Mouse (Mus musculus): ENCODE results near the gene Tceal7. TPM values are rescaled to one million over a fixed set of nuclear protein-coding genes. Genes with fewer than 3 reads are reported as not detected.
"Not testable (repeated sequence)": the region's sequence is repeated elsewhere in the genome, so short reads cannot be mapped to it uniquely, and the experiment has no call there.

Gene Tceal7
- total RNA-seq, 1 experiment, result 2.8 TPM

DNA sequence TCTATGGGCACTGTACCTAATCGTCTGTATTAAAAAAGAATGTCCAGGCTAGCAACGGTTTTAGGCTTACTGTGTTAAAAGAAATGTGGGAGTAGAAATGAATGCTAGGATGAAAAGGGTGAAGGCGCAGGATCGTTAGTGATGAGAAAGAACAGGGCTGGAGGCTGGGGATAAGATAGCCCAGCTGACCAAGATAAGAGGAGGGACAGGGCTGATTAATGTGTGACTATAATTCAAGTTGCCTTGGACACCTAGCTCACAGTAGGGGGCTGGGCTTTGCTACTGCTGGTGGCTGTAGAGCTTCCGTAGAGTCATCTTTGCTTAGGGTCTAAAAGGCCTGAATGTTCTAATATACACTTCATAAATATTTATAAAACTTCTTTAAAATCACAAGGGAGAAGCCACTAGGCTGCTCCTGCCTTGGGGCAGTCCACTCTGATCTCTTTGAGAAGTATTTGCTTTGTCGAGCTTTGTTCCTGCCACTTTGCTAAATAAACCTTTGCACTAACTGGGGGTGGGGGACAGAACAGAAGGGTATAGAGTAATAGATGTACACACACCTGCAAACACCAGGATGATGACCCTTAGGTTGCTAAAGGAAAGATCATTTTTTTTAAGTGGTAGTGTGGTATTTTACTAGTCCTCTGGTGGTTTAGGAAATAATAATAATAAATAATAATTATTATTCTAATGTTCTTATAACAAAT is 37.6 kb downstream of the Tceal7 start:
- in situ Hi-C loops (cut with MboI; ENCODE audit: low sequenced_read_pairs in 2 of 2, unreplicated experiment in 2 of 2), result no loop called here
- Histone ChIP-seq H3K9me3 (ENCODE audit: control insufficient read depth, insufficient read depth, low read depth, low read length) (no peaks in the 10 kb centered on the region), H3K9ac (ENCODE audit: insufficient read depth, low read depth, low read length, poor library complexity, severe bottlenecking) (no peak overlapping the region), H3K4me1 (ENCODE audit: control insufficient read depth in 2 of 2, insufficient read depth in 2 of 2, low read length in 2 of 2, poor library complexity in 1 of 2) (no peaks in the 10 kb centered on the region), H3K27ac (ENCODE audit: insufficient read depth, low read depth, low read length, poor library complexity, severe bottlenecking) (no peak overlapping the region), H3K4me3 (ENCODE audit: insufficient read depth in 1 of 2, low read depth in 1 of 2, low read length in 2 of 2, poor library complexity in 1 of 2, severe bottlenecking in 1 of 2) (no peak overlapping the region), H3K36me3 (ENCODE audit: control insufficient read depth, insufficient read depth, low read length, poor library complexity, severe bottlenecking) (no peaks in the 10 kb centered on the region; the same call in 1 of the 2 replicates)
- no peak for DNase-seq (ENCODE audit: low read depth, low spot score)
- TF ChIP-seq ZC3H11A (IDR thresholded peaks at IDR 0.05; ENCODE audit: borderline replicate concordance, low read depth, low read length), result no peak
- no peak for TF ChIP-seq MAFK (IDR thresholded peaks at IDR 0.05; ENCODE audit: insufficient read depth, low read depth, low read length)
- TF ChIP-seq ZNF384 (IDR thresholded peaks at IDR 0.05; ENCODE audit: low read depth, low read length), result no peak
- TF ChIP-seq CHD2 (IDR thresholded peaks at IDR 0.05; ENCODE audit: low read depth, low read length), result no peak
- no peak for TF ChIP-seq HCFC1 (IDR thresholded peaks at IDR 0.05; ENCODE audit: borderline replicate concordance, insufficient read depth, low read length)

- Histone ChIP-seq H3K9me3 (ENCODE audit: control insufficient read depth, insufficient read depth, low read depth, low read length) (no peaks in the 10 kb centered on the region), H3K4me3 (ENCODE audit: insufficient read depth in 1 of 2, low read depth in 1 of 2, low read length in 2 of 2, poor library complexity in 1 of 2, severe bottlenecking in 1 of 2) (no peak overlapping the region), H3K4me1 (ENCODE audit: control insufficient read depth in 2 of 2, insufficient read depth in 2 of 2, low read length in 2 of 2, poor library complexity in 1 of 2) (peaks cover 2 to 4% of the 10 kb centered on the region in 2 experiments; a peak in 1 of 4 replicates), H3K27ac (ENCODE audit: insufficient read depth, low read depth, low read length, poor library complexity, severe bottlenecking) (no peak overlapping the region), H3K36me3 (ENCODE audit: control insufficient read depth, insufficient read depth, low read length, poor library complexity, severe bottlenecking) (peaks cover 11% of the 10 kb centered on the region), H3K9ac (ENCODE audit: insufficient read depth, low read depth, low read length, poor library complexity, severe bottlenecking) (no peak overlapping the region)
- no peak for DNase-seq (ENCODE audit: low read depth, low spot score)
- no peak for TF ChIP-seq MAFK (IDR thresholded peaks at IDR 0.05; ENCODE audit: insufficient read depth, low read depth, low read length)
- TF ChIP-seq CHD2 (IDR thresholded peaks at IDR 0.05; ENCODE audit: low read depth, low read length), result no peak
- TF ChIP-seq ZNF384 (IDR thresholded peaks at IDR 0.05; ENCODE audit: low read depth, low read length), result no peak
- no peak for TF ChIP-seq ZC3H11A (IDR thresholded peaks at IDR 0.05; ENCODE audit: borderline replicate concordance, low read depth, low read length)
- TF ChIP-seq HCFC1 (IDR thresholded peaks at IDR 0.05; ENCODE audit: borderline replicate concordance, insufficient read depth, low read length), result no peak
- in situ Hi-C loops (cut with MboI; ENCODE audit: low sequenced_read_pairs in 2 of 2, unreplicated experiment in 2 of 2), result no loop called here
These were observed 53.1 kb downstream of the Tceal7 start for GRCm38 (mm10) chrX:136267720-136268119.

DNA sequence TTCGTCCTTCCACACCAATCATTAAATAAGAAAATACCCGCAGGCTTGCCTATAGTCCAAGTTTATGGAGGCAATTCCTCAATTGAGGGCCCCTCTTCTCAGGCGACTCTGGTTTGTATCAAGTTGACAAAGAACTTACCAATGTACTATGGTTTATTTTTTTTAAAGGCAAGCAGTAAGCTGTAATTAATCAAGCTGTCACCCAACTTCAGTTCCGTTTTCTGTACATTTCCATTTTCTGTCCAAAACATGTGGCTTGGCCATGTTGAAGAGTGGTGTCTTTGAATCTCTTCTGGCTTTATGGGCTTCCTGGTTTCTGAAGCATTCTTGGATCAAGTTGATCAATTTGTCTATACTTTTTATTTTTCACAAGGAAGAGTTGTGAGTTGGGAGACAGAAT is 53.6 kb downstream of the Tceal7 start:
- Histone ChIP-seq H3K4me3 (ENCODE audit: insufficient read depth in 1 of 2, low read depth in 1 of 2, low read length in 2 of 2, poor library complexity in 1 of 2, severe bottlenecking in 1 of 2) (no peak overlapping the region), H3K9ac (ENCODE audit: insufficient read depth, low read depth, low read length, poor library complexity, severe bottlenecking) (no peak overlapping the region), H3K36me3 (ENCODE audit: control insufficient read depth, insufficient read depth, low read length, poor library complexity, severe bottlenecking) (peaks cover 11% of the 10 kb centered on the region), H3K27ac (ENCODE audit: insufficient read depth, low read depth, low read length, poor library complexity, severe bottlenecking) (no peak overlapping the region), H3K9me3 (ENCODE audit: control insufficient read depth, insufficient read depth, low read depth, low read length) (no peaks in the 10 kb centered on the region), H3K4me1 (ENCODE audit: control insufficient read depth in 2 of 2, insufficient read depth in 2 of 2, low read length in 2 of 2, poor library complexity in 1 of 2) (peaks cover 2 to 4% of the 10 kb centered on the region in 2 experiments; a peak in 1 of 4 replicates)
- DNase-seq (ENCODE audit: low read depth, low spot score), result no peak
- no peak for TF ChIP-seq HCFC1 (IDR thresholded peaks at IDR 0.05; ENCODE audit: borderline replicate concordance, insufficient read depth, low read length)
- in situ Hi-C loops (cut with MboI; ENCODE audit: low sequenced_read_pairs in 2 of 2, unreplicated experiment in 2 of 2), result no loop called here

DNA sequence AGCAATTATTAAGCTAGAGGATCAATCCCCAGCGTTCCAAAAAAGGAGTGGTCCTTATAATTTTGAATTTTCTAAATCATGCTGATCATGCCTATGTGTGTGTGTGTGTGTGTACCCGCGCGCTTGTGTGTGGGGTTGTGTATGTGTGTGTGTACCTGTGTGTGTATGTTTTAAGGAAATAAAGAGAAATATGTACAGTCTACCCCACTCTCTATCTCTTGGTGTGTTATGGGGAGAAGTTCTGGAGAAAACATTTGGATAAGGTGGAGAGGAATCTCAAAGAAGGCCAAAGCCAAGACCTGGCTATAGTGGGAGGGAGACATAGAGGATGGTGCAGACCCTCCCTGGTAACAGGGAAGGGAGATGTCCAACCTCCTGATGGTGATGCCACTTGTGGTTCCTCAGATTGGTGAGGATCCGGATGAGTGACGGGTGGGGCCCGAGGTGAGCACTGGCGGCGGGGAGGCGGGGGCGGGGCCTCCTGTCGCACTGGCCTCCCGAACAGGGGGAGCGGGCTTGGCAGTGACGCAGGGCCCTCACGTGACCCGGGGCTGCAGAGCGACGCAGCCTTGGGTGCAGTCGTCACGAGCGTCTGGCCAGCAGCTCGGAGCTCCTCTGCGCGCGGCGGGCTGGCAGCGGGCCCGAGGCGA is 55.3 kb downstream of the Tceal7 start, which contains the start of gene Bex3:
Bex3 (plus strand) TSS at position 511 of the 650 bp plus-strand sequence.
- H3K9me3 ChIP-seq (ENCODE audit: control insufficient read depth, insufficient read depth, low read depth, low read length); H3K4me1 ChIP-seq (ENCODE audit: control insufficient read depth in 2 of 2, insufficient read depth in 2 of 2, low read length in 2 of 2, poor library complexity in 1 of 2); in situ Hi-C loops (cut with MboI; ENCODE audit: low sequenced_read_pairs in 2 of 2, unreplicated experiment in 2 of 2); DNase-seq (ENCODE audit: low read depth, low spot score): not testable (repeated sequence)
- peak within 1 kb of the TSS; percentile 73 to 77 for H3K4me3 ChIP-seq (ENCODE audit: insufficient read depth in 1 of 2, low read depth in 1 of 2, low read length in 2 of 2, poor library complexity in 1 of 2, severe bottlenecking in 1 of 2)
- H3K36me3 ChIP-seq (ENCODE audit: control insufficient read depth, insufficient read depth, low read length, poor library complexity, severe bottlenecking), result peaks cover 11% of the 10 kb centered on the region
- peak within 1 kb of the TSS; percentile 65 for H3K9ac ChIP-seq (ENCODE audit: insufficient read depth, low read depth, low read length, poor library complexity, severe bottlenecking)
- peak within 1 kb of the TSS; percentile 74; the same call in 1 of the 2 replicates for H3K27ac ChIP-seq (ENCODE audit: insufficient read depth, low read depth, low read length, poor library complexity, severe bottlenecking)

GRCm38 (mm10) chrX:136270393-136271111 is 56.0 kb downstream of the Tceal7 start:
- in situ Hi-C loops (cut with MboI; ENCODE audit: low sequenced_read_pairs in 2 of 2, unreplicated experiment in 2 of 2); H3K9me3 ChIP-seq (ENCODE audit: control insufficient read depth, insufficient read depth, low read depth, low read length); H3K4me1 ChIP-seq (ENCODE audit: control insufficient read depth in 2 of 2, insufficient read depth in 2 of 2, low read length in 2 of 2, poor library complexity in 1 of 2): not testable (repeated sequence)
- H3K4me3 ChIP-seq (ENCODE audit: insufficient read depth in 1 of 2, low read depth in 1 of 2, low read length in 2 of 2, poor library complexity in 1 of 2, severe bottlenecking in 1 of 2), result peak overlapping the region; percentile 73 to 77
- H3K9ac ChIP-seq (ENCODE audit: insufficient read depth, low read depth, low read length, poor library complexity, severe bottlenecking), result peak overlapping the region; percentile 43
- H3K27ac ChIP-seq (ENCODE audit: insufficient read depth, low read depth, low read length, poor library complexity, severe bottlenecking), result peak overlapping the region; percentile 74; the same call in 1 of the 2 replicates
- H3K36me3 ChIP-seq (ENCODE audit: control insufficient read depth, insufficient read depth, low read length, poor library complexity, severe bottlenecking), result peaks cover 11% of the 10 kb centered on the region
- DNase-seq (ENCODE audit: low read depth, low spot score), result peak; percentile 29
